Mouse (Mus musculus) small intestine, adult 2 months (tissue): Measurements from ENCODE around the gene Vmn1r195.

Source experiments
- CTCF ChIP-seq: fragments of 200-500 bp; IDR thresholded peaks from 2 replicates; pipeline ENCODE4 v1.5.1; 2012; ENCODE audit warnings: low read depth, mild to moderate bottlenecking, control low read depth, inconsistent platforms, low read length, moderate library complexity, mixed read lengths; ENCODE audit not compliant: insufficient replicate concordance, insufficient read length; ENCODE audit errors: extremely low read depth
- POLR2A ChIP-seq: fragments of 200-500 bp; IDR thresholded peaks from 2 replicates; pipeline ENCODE4 v1.6.1; 2012; ENCODE audit warnings: low read depth, mild to moderate bottlenecking, control low read depth, inconsistent platforms, low read length, moderate library complexity

- no peak for TF ChIP-seq CTCF
- TF ChIP-seq POLR2A, result no peak
These were observed 49.8 kb downstream of the Vmn1r195 start for GRCm38 (mm10) chr13:22320091-22320490.
